Mouse (Mus musculus) lung, postnatal 25 days (tissue): ENCODE measurements at regions not wholly inside any gene's neighbourhood (a gene's known extent, or its start where the extent isn't known, plus 50 kb on each side); places are given as distances from the start of the nearest gene placed in this dataset.

Source experiments
- DNase-seq: peaks from one replicate; pipeline ENCODE4 v3.0.0; 2022; ENCODE audit warnings: low spot score

GRCm38 (mm10) chr2:94248948-94249347 lies 91.2 kb upstream of the Hsd17b12 start:
- DNase-seq: no peak

GRCm38 (mm10) chr2:94246851-94247471 lies 89.2 kb upstream of the Hsd17b12 start:
- DNase-seq: no peak

- DNase-seq: no peak
Observed at GRCm38 (mm10) chr2:94246180-94246611, 88.4 kb upstream of the Hsd17b12 start.

GRCm38 (mm10) chr2:94245305-94245959 lies 87.7 kb upstream of the Hsd17b12 start:
- peak; percentile 55 for DNase-seq

- no peak for DNase-seq
Observed at GRCm38 (mm10) chr2:94244140-94244539, 86.4 kb upstream of the Hsd17b12 start.

- no peak for DNase-seq
Observed at GRCm38 (mm10) chr2:94243053-94243916, 85.5 kb upstream of the Hsd17b12 start.

- no peak for DNase-seq
Observed at GRCm38 (mm10) chr2:94242406-94243052, 84.8 kb upstream of the Hsd17b12 start.

GRCm38 (mm10) chr2:94242051-94242397 lies 84.3 kb upstream of the Hsd17b12 start:
- no peak for DNase-seq

GRCm38 (mm10) chr2:94241301-94242050 lies 83.7 kb upstream of the Hsd17b12 start:
- DNase-seq: no peak

- DNase-seq: no peak
Observed at GRCm38 (mm10) chr2:94240411-94240810, 82.6 kb upstream of the Hsd17b12 start.

- DNase-seq: no peak
Observed at GRCm38 (mm10) chr2:94239573-94239972, 81.8 kb upstream of the Hsd17b12 start.

- no peak for DNase-seq
Observed at GRCm38 (mm10) chr2:94236479-94236878, 78.7 kb upstream of the Hsd17b12 start.

GRCm38 (mm10) chr2:94233597-94233996 lies 75.8 kb upstream of the Hsd17b12 start:
- no peak for DNase-seq

- DNase-seq: no peak
Observed at GRCm38 (mm10) chr2:94219421-94219820, 61.7 kb upstream of the Hsd17b12 start.

GRCm38 (mm10) chr2:94217481-94217880 lies 59.7 kb upstream of the Hsd17b12 start:
- no peak for DNase-seq

GRCm38 (mm10) chr2:94215455-94215854 lies 57.7 kb upstream of the Hsd17b12 start:
- no peak for DNase-seq
